Mouse (Mus musculus) liver, adult 2 months (tissue): ENCODE measurements around the gene Alg14.

Source experiments
- CTCF ChIP-seq: fragments of 200-500 bp; IDR thresholded peaks from 2 replicates; pipeline ENCODE4 v1.5.1; 2011; ENCODE audit warnings: low read depth, low read length, control low read depth
- POLR2A ChIP-seq: fragments of 200-500 bp; IDR thresholded peaks from 2 replicates; pipeline ENCODE4 v1.6.1; 2011; ENCODE audit warnings: low read length, control low read depth; ENCODE audit not compliant: insufficient read depth; ENCODE audit errors: extremely low read depth

- TF ChIP-seq CTCF (no peak), POLR2A (no peak)
These were observed 82.4 kb downstream of the Alg14 start for GRCm38 (mm10) chr3:121373897-121374441.
